Mouse (Mus musculus) gastrocnemius, postnatal 14 days (tissue): ENCODE measurements around the gene Llgl1. TPM values are rescaled to one million over a fixed set of nuclear protein-coding genes. Genes with fewer than 3 reads are reported as not detected.
A peak's percentile ranks its signal among the peaks of the same experiment; 100 is the strongest.

Experiments
- DNase-seq: peaks from one replicate; pipeline ENCODE4 v3.0.0; 2021; ENCODE audit warnings: mixed read lengths
- intact Hi-C: fragments of 180-260 bp; cut with DNase I; formaldehyde crosslinking; loops from one replicate; pipeline ENCODE4 v1.15.1; 2025; ENCODE audit warnings: low total_unique reads
- total RNA-seq, 2 experiments: library from RNA; stranded (reverse); gene quantifications; 2 replicates each; pipeline ENCODE4 v1.2.3; 2021

Gene Llgl1
- total RNA-seq, 2 experiments from 2014 or later, result 12.1 to 14.5 TPM

GRCm38 (mm10) chr11:60712639-60713255 is 13.2 kb downstream of the Llgl1 start:
- intact Hi-C loops, result no loop called here
- DNase-seq, result no peak

- no peak for DNase-seq
- intact Hi-C loops, result no loop called here
Measured at GRCm38 (mm10) chr11:60715833-60716232, 16.3 kb downstream of the Llgl1 start.

DNA sequence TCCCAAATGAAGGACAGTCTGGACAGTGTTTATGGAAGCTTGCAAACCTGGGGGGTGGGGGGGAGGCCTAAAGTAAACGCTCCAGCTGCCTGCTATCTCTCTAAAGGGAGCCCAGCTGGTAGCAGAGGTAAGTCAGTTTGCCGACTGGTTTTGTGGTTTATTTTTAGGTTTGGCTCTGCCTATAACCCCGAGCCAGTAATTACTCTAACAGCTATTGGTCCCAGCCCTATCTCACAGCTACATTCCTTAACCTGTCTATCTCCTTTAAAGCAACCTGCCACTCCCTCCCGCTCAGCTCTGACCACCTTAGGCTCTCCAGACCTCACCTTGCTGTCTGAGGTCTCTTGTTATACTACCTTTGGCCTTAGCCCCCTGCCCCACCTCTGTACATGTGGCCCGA is 19.7 kb downstream of the Llgl1 start:
- no peak for DNase-seq
- intact Hi-C loops, result no loop called here

- intact Hi-C loops, result no loop called here
- peak; percentile 87 for DNase-seq
Measured at GRCm38 (mm10) chr11:60726601-60727391, 27.3 kb downstream of the Llgl1 start, which contains the start of gene Flii. Flii (minus strand) TSS chr11:60727263.

GRCm38 (mm10) chr11:60727392-60728140 is 28.0 kb downstream of the Llgl1 start:
- peak; percentile 9 for DNase-seq
- intact Hi-C loops, result no loop called here

DNA sequence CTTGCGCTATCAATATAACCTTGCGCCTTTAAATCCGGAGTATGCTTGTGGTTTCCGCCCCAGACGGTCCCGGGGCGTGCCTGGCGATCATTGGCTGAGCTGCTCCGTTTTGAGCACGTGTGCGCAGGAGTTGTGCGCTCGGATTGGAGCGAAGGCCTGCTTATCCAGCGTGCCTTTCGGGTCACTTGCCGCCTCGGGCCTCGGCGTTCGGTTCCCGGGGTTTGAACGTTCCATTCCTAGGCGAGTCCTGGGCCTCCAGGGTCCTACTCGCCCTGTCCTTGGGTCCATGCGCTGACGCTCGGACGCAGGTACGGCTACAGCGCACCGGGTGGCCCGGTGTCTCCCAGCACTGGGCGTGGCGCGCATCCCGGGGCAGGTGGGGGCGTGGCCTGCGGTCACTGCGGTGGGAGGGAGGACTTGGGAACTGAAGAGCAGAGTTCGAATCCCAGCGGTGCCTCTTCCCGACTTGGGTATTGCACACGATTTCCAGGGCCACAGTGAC is 28.8 kb downstream of the Llgl1 start, which contains the start of gene Mief2:
TSS of gene Mief2 (plus strand) at position 139 of the 502 bp plus-strand sequence.
- intact Hi-C loops, result no loop called here

GRCm38 (mm10) chr11:60729217-60729641 is 29.7 kb downstream of the Llgl1 start:
- DNase-seq, result no peak
- intact Hi-C loops, result no loop called here

More for the DNA sequence above, 28.8 kb downstream of the Llgl1 start, which contains the start of gene Mief2:
- peak; percentile 96 for DNase-seq

DNA sequence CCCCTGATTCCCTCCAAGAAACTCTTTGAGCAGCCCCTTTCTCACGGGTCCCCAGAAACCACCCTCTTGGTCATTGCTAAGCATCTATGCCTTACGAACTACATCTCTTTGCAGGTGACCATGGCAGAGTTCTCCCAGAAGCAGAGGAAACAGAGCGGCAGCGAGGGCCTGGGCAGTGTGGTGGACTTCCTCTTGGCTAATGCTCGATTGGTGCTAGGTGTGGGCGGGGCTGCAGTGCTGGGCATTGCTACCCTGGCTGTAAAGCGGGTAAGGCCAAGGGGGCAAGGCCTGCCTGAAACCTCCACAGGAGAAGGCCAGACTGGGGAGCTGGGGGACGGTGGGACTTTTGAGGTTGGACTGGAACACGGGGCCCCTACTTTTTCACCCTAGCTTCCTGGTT is 30.6 kb downstream of the Llgl1 start:
- intact Hi-C loops, result no loop called here
- DNase-seq, result no peak

- DNase-seq, result peak; percentile 73
- intact Hi-C loops, result no loop called here
Measured at GRCm38 (mm10) chr11:60731251-60731650, 31.7 kb downstream of the Llgl1 start.

DNA sequence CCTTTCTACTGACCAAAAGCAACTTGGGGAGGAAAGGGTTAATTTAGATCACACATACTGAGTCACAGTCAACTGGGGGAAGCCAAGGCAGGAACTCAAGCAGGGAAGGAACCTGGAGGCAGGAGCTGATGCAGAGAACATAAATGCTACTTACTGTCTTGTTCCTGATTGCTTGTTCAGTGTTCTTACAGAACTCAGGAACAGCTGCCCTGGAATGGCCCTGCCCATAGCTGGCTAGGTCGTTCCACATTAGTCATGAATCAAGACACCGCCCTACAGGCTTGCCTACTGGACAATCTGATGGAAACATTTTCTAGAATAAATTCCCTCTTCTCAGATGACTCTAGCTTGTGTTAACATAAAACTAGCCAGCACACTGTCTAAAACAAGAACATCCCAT is 34.7 kb downstream of the Llgl1 start:
- intact Hi-C loops, result no loop called here
- DNase-seq, result peak; percentile 38

- DNase-seq, result no peak
- intact Hi-C loops, result no loop called here
Measured at GRCm38 (mm10) chr11:60735191-60735590, 35.7 kb downstream of the Llgl1 start.

GRCm38 (mm10) chr11:60736491-60736890 is 37.0 kb downstream of the Llgl1 start:
- no peak for DNase-seq
- intact Hi-C loops, result no loop called here

DNA sequence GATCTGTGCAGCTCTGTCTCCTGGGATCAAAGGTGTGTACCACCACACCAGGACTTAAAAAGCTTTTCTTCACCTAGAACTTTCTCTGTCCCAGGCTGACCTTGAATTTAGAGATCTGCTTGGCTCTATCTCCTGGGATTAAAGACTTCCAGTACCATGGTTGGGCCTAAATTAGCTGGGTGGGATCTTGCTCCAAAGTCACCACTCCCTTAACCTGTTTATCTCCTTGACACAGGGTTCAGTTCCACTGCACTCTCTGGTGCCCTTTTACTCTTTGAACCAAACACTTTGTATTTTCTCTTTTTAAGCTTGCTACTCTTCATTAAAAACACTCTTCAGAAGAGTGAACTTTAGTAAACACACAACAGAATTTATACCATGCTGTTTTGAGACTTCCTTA is 37.9 kb downstream of the Llgl1 start:
- intact Hi-C loops, result no loop called here
- DNase-seq, result no peak

DNA sequence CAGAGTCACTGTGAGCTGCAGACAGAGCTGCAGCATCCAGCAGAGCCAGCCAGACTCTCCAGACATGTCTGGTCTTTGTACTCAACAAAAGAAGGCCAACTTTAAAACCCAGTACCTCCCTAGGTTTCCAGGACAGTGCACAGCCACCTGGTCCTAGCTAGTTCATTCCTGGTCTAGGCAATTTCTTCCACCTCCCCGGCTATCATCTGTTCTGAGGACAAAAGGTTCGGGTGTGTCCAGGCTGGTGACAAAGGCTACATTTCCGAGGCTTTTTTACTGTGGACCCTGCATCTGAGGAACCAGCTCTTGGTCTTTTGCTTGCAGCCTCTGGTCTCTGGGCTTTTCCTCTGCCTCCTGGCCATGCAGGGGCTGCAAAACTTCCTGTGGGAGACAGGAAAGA is 40.8 kb downstream of the Llgl1 start:
- DNase-seq, result no peak
- intact Hi-C loops, result loop anchor here (5.0 kb wide), 1 partner anchor 37 kb away; the partner anchor contains the start of genes Smcr8 and Top3a

- DNase-seq, result no peak
- intact Hi-C loops, result no loop called here
Measured at GRCm38 (mm10) chr11:60755570-60755969, 56.0 kb downstream of the Llgl1 start.

DNA sequence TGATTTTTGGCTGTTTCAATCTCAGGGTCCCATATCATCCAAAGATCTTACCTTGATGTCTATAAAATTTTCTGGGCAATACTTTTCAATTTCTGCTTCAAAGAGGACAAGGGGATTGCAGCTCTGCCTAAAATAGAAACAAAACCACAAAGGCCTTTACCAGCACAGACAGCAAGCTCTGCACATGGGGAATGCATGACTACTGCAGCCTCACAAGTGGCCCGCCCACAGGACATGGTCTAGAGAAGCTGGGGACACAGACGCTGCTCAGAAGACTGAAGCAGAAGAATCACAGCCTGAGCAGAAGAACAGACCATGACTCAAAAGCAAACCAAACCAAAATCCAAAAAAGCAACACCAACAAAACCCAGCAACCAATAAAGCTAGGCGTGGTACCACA is 62.2 kb downstream of the Llgl1 start:
- DNase-seq, result no peak
- intact Hi-C loops, result no loop called here
